Mouse (Mus musculus): ENCODE measurements at regions not wholly inside any gene's neighbourhood (a gene's known extent, or its start where the extent isn't known, plus 50 kb on each side); places are given as distances from the start of the nearest gene placed in this dataset.

- DNase-seq (ENCODE audit: low spot score), result no peak
Observed at GRCm38 (mm10) chr1:156993105-156993504, 53.7 kb upstream of the Ralgps2 start.

- no peak for DNase-seq (ENCODE audit: low spot score)
Observed at GRCm38 (mm10) chr1:156992536-156992935, 53.1 kb upstream of the Ralgps2 start.

GRCm38 (mm10) chr1:156990567-156991494 is 51.4 kb upstream of the Ralgps2 start:
- DNase-seq (ENCODE audit: low spot score), result peak; percentile 3

- peak; percentile 10 for DNase-seq (ENCODE audit: low spot score)
Observed at GRCm38 (mm10) chr1:156990112-156990511, 50.7 kb upstream of the Ralgps2 start.

GRCm38 (mm10) chr1:156989149-156989785 is 49.8 kb upstream of the Ralgps2 start:
- no peak for DNase-seq (ENCODE audit: low spot score)
